Mouse (Mus musculus) inflammation-experienced regulatory T-cells, adult 16 weeks (primary cell): ENCODE results near the gene A4galt. TPM values are rescaled to one million over a fixed set of nuclear protein-coding genes. Genes with fewer than 3 reads are reported as not detected.

ENCODE experiments used
- polyA plus RNA-seq: library from polyadenylated mRNA; unstranded; fragments of 100-300 nt; shearing (Covaris generic); gene quantifications from one replicate; pipeline ENCODE4 v1.2.1, GENCODE M21; 2017

Gene A4galt
- not detected for polyA plus RNA-seq

GRCm38 (mm10) chr15:83251176-83252004 is at the start of gene A4galt:
A4galt (minus strand) TSS chr15:83251774.

Other genes with a start within 250 kb of the A4galt start
- 2.2 TPM for gene Nfam1, start 218.5 kb downstream of the A4galt start, polyA plus RNA-seq
- gene Serhl, start 162.3 kb downstream of the A4galt start, polyA plus RNA-seq: 99.2 TPM
- gene Rrp7a, start 129.0 kb downstream of the A4galt start, polyA plus RNA-seq: 102 TPM
- 187 TPM for gene Poldip3, start 102.4 kb downstream of the A4galt start, polyA plus RNA-seq
- gene Cyb5r3, start 79.2 kb downstream of the A4galt start, polyA plus RNA-seq: 120 TPM
- gene Arfgap3, start 98.5 kb upstream of the A4galt start, polyA plus RNA-seq: 20.6 TPM
- 51.1 TPM for gene Pacsin2, start 212.8 kb upstream of the A4galt start, polyA plus RNA-seq